Mouse (Mus musculus) cortical plate, adult 2 months (tissue): ENCODE measurements at regions not wholly inside any gene's neighbourhood (a gene's known extent, or its start where the extent isn't known, plus 50 kb on each side); places are given as distances from the start of the nearest gene placed in this dataset.

ENCODE experiments used
- CTCF ChIP-seq: fragments of 200-500 bp; IDR thresholded peaks from 2 replicates; pipeline ENCODE4 v1.5.1; 2011; ENCODE audit warnings: mild to moderate bottlenecking, control low read depth, low read length; ENCODE audit not compliant: insufficient read depth; ENCODE audit errors: extremely low read depth
- POLR2A ChIP-seq: fragments of 200-500 bp; IDR thresholded peaks from 2 replicates; pipeline ENCODE4 v1.6.1; 2011; ENCODE audit warnings: mild to moderate bottlenecking, low read length, control low read depth; ENCODE audit not compliant: insufficient read depth; ENCODE audit errors: extremely low read depth

DNA sequence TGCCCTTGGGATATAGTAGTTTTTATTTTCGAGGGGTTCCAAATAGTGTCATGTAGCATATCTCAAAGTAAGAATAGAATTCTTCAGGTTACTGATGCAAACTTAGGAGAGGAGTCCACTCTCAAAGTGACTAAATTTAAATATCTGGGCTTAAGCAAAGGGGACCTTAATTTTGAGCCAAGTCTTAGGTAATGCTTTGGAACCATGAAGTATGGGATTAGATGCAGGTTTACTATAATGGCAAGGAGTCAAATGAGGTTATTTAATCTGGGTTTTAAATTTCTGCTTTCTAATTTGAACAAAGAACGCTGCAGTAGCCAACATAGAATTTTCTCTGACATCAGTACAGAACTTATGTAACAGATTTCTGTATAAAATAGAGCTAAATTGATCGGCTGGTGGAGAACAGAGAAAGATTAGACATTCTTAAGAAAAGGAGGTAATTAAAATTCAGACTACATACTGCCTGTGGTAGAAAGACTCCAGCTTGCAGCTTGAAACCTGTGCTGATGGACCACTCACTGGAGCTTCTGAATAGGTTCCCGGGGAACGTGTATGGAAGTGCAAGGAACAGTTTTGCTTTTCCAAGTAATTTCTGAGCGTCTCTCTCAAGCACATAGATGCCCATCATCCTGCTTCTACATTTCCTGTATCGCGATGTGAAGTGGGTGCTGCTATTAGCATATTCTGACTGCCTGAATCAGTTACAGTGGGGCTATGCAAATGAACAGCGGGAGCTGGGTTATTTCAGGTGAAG, 394.3 kb downstream of the Speer2 start:
- TF ChIP-seq POLR2A (no peak), CTCF (no peak)
